Mouse (Mus musculus): ENCODE measurements around the gene Slc2a4. TPM values are rescaled to one million over a fixed set of nuclear protein-coding genes. Genes with fewer than 3 reads are reported as not detected.
"Not testable (repeated sequence)": the region's sequence is repeated elsewhere in the genome, so short reads cannot be mapped to it uniquely, and the experiment has no call there.

The Slc2a4 gene
- polyA plus RNA-seq, 1 experiment from 2014 or later, result 11.0 TPM

DNA sequence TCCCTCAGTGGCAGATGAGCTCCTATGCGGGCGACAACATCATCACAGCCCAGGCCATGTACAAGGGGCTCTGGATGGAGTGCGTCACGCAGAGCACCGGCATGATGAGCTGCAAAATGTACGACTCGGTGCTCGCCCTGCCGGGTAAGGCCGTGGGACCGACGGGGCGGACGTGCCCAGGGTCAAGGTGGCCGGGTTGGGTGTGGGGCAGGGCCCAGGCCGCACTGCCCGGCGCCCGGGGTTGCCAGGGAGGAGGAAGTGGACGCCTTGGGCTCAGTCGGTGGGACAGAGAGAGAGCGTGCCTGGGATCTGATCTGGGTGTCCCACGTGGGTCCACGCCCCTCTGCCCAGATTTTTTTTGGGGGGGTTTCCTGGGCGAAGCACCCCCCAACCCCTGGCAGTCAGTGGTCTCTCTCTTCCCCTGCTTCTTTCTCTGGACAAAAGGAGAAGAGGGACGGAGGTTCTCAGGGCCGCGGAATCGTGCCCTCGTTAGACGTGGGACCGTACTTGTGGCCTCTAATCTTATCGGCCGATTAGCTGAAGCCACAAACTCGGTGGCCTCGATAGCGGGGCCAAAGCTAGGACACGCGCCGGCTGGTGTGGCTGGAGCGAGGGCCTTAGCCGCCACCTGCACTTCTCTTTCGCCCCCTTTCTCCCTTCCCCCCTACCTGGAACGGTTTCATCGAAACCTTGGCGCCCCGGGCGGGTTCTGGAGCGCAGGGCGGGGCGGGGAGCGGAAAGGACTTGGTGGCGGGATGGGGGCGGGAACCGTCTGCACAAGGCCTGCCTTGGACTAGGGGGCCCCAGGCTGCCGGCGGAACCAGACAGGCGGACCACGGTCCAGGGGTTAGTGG, 18.2 kb upstream of the Slc2a4 start:
- peaks cover 76% of the 10 kb centered on the region for H3K27me3 ChIP-seq (ENCODE audit: insufficient read depth, poor library complexity, severe bottlenecking)
- H3K27ac ChIP-seq, result peak overlapping the region; percentile 75
- H3K4me1 ChIP-seq (replicated peaks), result peaks cover 17% of the 10 kb centered on the region
- DNase-seq (ENCODE audit: low spot score), result peak; percentile 48
- H3K36me3 ChIP-seq, result peaks cover 35% of the 10 kb centered on the region
- peak overlapping the region; percentile 45 for H3K4me3 ChIP-seq
- WGBS, result 2% methylated on average over 59 of the region's 59 CpGs
- H3K9me3 ChIP-seq, result no peaks in the 10 kb centered on the region

- H3K27ac ChIP-seq, result peak overlapping the region; percentile 75
- peak overlapping the region; percentile 45 for H3K4me3 ChIP-seq
- peaks cover 78% of the 10 kb centered on the region for H3K27me3 ChIP-seq (ENCODE audit: insufficient read depth, poor library complexity, severe bottlenecking)
- 2% methylated on average over 49 of the region's 49 CpGs for WGBS
- H3K9me3 ChIP-seq, result no peaks in the 10 kb centered on the region
- H3K36me3 ChIP-seq, result peaks cover 30% of the 10 kb centered on the region
- DNase-seq (ENCODE audit: low spot score), result peak; percentile 36
- peaks cover 17% of the 10 kb centered on the region for H3K4me1 ChIP-seq (replicated peaks)
Measured at GRCm38 (mm10) chr11:69965271-69966005, 17.4 kb upstream of the Slc2a4 start.

DNA sequence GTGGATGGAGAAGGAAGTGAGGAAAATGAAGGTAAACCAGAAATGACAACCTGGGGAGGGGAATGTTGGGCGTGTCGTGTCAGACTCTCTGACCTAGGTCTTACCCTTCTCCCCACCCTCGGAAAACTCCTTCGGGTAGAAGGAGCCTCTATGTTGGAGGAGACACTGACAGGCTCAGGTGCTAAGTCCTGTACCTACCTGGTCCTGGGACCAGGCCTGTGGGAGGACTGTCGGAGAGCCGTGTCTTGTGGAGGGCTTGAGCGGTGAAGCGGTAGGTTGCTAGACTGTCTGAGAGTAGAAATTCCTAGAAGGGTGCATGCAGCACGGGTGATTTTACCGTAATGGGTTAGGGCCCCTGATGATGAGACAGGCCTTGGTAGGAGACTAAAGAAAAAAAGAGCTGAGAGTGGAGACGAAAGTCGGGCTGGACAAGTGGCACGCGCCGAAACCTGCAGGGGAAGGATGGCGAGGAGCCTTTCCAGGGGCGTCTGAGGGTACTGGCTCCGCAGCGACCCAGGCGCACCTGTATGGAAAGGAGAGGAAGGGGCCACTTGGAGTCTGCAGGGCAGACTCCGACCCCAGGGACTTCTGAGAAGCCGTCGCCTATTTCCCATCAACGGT, 16.8 kb upstream of the Slc2a4 start, which contains the start of gene Cldn7:
Cldn7 (plus strand) TSS at position 130 of the 621 bp plus-strand sequence.
- Histone ChIP-seq H3K36me3 (peaks cover 24% of the 10 kb centered on the region), H3K4me3 (peak within 1 kb of the TSS; percentile 45), H3K27ac (peak within 1 kb of the TSS; percentile 71), H3K9me3 (no peaks in the 10 kb centered on the region), H3K4me1 (replicated peaks) (peaks cover 17% of the 10 kb centered on the region), H3K27me3 (ENCODE audit: insufficient read depth, poor library complexity, severe bottlenecking) (peaks cover 83% of the 10 kb centered on the region)
- DNase-seq (ENCODE audit: low spot score), result peak; percentile 15
- WGBS, result 10% methylated on average over 24 of the region's 24 CpGs

DNA sequence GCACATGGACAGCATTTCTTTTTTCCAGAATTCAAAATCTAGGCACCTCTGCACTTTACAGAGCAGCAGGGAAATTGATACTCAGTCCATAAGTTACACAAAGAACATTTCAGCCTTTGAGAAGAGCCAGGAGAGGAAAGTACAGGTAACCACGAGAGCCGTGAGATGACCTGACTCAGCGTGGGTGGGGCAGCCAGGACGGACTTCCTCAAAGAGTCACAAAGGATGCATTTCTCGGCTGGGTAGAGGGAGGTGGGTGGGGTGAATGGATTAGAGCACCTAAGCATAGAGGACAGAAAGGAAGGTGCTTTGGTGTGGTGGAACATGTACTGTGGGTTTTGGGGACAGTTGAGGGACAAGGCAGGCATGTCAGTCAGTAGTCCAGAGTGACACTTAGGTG, 13.9 kb upstream of the Slc2a4 start:
- H3K27me3 ChIP-seq (ENCODE audit: insufficient read depth, poor library complexity, severe bottlenecking), result peaks cover 69% of the 10 kb centered on the region
- no peaks in the 10 kb centered on the region for H3K36me3 ChIP-seq
- peaks cover 15% of the 10 kb centered on the region for H3K4me1 ChIP-seq (replicated peaks)
- no peak overlapping the region for H3K27ac ChIP-seq
- DNase-seq (ENCODE audit: low spot score), result no peak
- 55% methylated on average over 5 of the region's 5 CpGs for WGBS
- no peaks in the 10 kb centered on the region for H3K9me3 ChIP-seq
- no peak overlapping the region for H3K4me3 ChIP-seq

DNA sequence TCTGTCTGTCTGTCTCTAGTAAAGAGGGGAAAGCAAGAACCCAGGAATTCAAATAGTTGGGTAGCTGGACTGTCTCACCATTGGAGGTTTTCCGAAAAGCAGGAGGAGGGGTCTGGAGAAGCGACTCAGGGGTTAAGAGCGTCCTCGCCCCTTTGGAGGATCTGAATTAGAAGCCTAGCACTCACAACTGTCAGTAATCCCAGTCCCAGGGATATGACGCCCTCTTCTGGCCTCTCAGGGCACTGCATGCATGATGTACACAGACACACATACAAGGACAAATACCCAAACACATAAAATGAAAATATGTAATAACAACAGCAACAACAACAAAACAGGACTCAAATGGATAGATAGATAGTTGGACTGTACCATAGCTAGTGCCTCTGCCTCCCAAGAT, 12.6 kb upstream of the Slc2a4 start:
- Histone ChIP-seq H3K4me3 (no peak overlapping the region), H3K36me3 (no peaks in the 10 kb centered on the region), H3K4me1 (replicated peaks) (peaks cover 5% of the 10 kb centered on the region), H3K27me3 (ENCODE audit: insufficient read depth, poor library complexity, severe bottlenecking) (peaks cover 57% of the 10 kb centered on the region), H3K9me3 (no peaks in the 10 kb centered on the region), H3K27ac (no peak overlapping the region)
- 27% methylated on average over 5 of the region's 5 CpGs for WGBS
- DNase-seq (ENCODE audit: low spot score), result no peak

DNA sequence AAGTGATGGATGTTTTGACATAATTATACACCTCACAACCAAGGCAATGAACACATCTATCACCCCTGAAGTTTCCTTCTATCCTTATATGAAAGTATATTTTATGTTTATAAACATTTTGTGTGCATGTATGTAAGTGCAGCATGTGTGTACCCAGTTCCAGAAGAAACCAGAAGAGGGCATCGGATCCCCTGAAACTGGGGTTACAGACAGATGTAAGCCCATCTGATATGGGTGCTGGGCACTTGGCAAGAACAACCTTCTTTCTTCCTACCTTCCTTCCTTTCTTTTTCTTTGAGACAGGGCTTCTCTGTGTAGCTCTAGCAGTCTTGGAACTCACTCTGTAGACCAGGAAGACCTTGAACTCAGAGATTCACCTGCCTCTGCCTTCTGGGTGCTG, 8.2 kb upstream of the Slc2a4 start:
- no peak overlapping the region for H3K4me3 ChIP-seq
- WGBS, result 65% methylated on average over 1 of the region's 1 CpGs
- no peaks in the 10 kb centered on the region for H3K4me1 ChIP-seq (replicated peaks)
- no peak overlapping the region for H3K27ac ChIP-seq
- H3K36me3 ChIP-seq, result no peaks in the 10 kb centered on the region
- peaks cover 16% of the 10 kb centered on the region; the same call in 1 of the 2 replicates for H3K27me3 ChIP-seq (ENCODE audit: insufficient read depth, poor library complexity, severe bottlenecking)
- DNase-seq (ENCODE audit: low spot score), result no peak
- no peaks in the 10 kb centered on the region for H3K9me3 ChIP-seq

DNA sequence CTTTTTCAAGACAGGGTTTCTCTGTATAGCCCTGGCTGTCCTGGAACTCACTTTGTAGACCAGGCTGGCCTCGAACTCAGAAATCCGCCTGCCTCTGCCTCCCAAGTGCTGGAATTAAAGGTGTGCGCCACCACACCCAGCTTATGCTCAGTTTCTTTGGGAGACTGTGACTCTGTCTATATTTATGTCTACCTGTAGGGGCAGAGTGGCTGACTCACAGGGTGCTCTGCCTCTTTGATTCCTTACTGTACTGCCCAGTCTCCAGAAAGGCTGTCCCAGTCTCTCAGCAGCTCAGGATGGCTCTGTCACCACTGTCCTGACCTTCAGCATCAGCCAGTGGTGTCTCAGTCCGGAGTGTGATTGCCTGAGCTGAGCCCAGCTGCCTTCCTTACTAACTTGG, 7.6 kb upstream of the Slc2a4 start:
- not testable (repeated sequence) for H3K9me3 ChIP-seq; H3K27ac ChIP-seq; DNase-seq (ENCODE audit: low spot score); H3K4me3 ChIP-seq; H3K36me3 ChIP-seq; H3K4me1 ChIP-seq (replicated peaks)
- peaks cover 18% of the 10 kb centered on the region for H3K27me3 ChIP-seq (ENCODE audit: insufficient read depth, poor library complexity, severe bottlenecking)
- WGBS, result 81% methylated on average over 4 of the region's 4 CpGs

DNA sequence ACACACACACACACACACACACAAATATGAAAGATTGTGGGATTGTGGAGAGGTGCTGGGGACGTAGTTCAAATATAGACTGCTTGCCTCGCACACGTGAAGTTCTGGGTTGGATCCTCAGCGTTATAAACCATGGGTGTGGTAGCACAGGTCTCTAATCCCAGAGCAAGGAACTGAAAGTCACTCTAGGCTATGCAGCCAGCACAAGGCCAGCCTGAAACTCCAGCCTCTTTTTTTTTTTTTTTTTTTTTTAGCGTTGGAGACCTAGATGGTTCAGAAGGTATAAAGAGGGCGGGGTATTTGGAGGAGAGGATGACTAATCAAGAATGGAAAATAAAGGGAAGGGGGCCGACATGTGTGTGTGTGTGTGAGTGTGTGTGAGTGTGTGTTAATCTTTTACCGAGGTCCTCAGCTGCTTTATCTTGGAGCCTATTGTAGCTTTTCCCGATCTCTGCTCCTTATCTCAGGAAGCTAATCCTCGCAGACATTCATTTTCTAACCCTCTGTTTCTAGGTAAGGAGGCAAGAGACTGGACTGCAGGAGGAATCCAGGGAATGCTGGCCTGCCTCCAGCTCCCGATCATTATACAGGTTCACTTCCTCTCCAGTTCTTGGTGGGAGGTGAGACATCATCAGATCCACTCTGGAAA, 5.4 kb upstream of the Slc2a4 start:
- no peaks in the 10 kb centered on the region for H3K36me3 ChIP-seq
- no peak overlapping the region for H3K27ac ChIP-seq
- no peaks in the 10 kb centered on the region for H3K9me3 ChIP-seq
- H3K27me3 ChIP-seq (ENCODE audit: insufficient read depth, poor library complexity, severe bottlenecking), result peaks cover 10% of the 10 kb centered on the region
- WGBS, result 68% methylated on average over 11 of the region's 11 CpGs
- peaks cover 7% of the 10 kb centered on the region for H3K4me1 ChIP-seq (replicated peaks)
- DNase-seq (ENCODE audit: low spot score), result no peak
- no peak overlapping the region for H3K4me3 ChIP-seq

- no peaks in the 10 kb centered on the region for H3K9me3 ChIP-seq
- peaks cover 10% of the 10 kb centered on the region for H3K27me3 ChIP-seq (ENCODE audit: insufficient read depth, poor library complexity, severe bottlenecking)
- H3K27ac ChIP-seq, result no peak overlapping the region
- peaks cover 18% of the 10 kb centered on the region for H3K4me1 ChIP-seq (replicated peaks)
- WGBS, result 37% methylated on average over 1 of the region's 1 CpGs
- H3K4me3 ChIP-seq, result no peak overlapping the region
- H3K36me3 ChIP-seq, result no peaks in the 10 kb centered on the region
- no peak for DNase-seq (ENCODE audit: low spot score)
Measured at GRCm38 (mm10) chr11:69952274-69952673, 4.3 kb upstream of the Slc2a4 start.

GRCm38 (mm10) chr11:69950807-69951459, 2.9 kb upstream of the Slc2a4 start:
- WGBS, result 44% methylated on average over 4 of the region's 4 CpGs
- Histone ChIP-seq H3K27ac (no peak overlapping the region), H3K4me1 (replicated peaks) (peaks cover 29% of the 10 kb centered on the region), H3K36me3 (peaks cover 5% of the 10 kb centered on the region), H3K9me3 (no peaks in the 10 kb centered on the region), H3K4me3 (no peak overlapping the region), H3K27me3 (ENCODE audit: insufficient read depth, poor library complexity, severe bottlenecking) (peaks cover 10% of the 10 kb centered on the region)
- peak; percentile 24 for DNase-seq (ENCODE audit: low spot score)

- under 1% methylated on average over 14 of the region's 14 CpGs for WGBS
- DNase-seq (ENCODE audit: low spot score), result peak; percentile 91
Measured at GRCm38 (mm10) chr11:69948763-69949150, 769 bp upstream of the Slc2a4 start.

More at GRCm38 (mm10) chr11:69948763-69949150, 769 bp upstream of the Slc2a4 start:
- peaks cover 26% of the 10 kb centered on the region for H3K36me3 ChIP-seq
- H3K27ac ChIP-seq, result peak overlapping the region; percentile 95
- H3K4me3 ChIP-seq, result peak overlapping the region; percentile 60
- H3K27me3 ChIP-seq (ENCODE audit: insufficient read depth, poor library complexity, severe bottlenecking), result peaks cover 14% of the 10 kb centered on the region
- peaks cover 31% of the 10 kb centered on the region for H3K4me1 ChIP-seq (replicated peaks)
- no peaks in the 10 kb centered on the region for H3K9me3 ChIP-seq
